Mouse (Mus musculus) limb, embryonic 12.5 days (tissue): ENCODE data around the gene Gart. TPM values are rescaled to one million over a fixed set of nuclear protein-coding genes. Genes with fewer than 3 reads are reported as not detected.
A peak's percentile ranks its signal among the peaks of the same experiment; 100 is the strongest.

Experiments
- ATAC-seq: fragments of 200-750 bp; cut with Nextera tagmentation; 2 replicates; pipeline ENCODE4 v1.8.0; 2017; ENCODE audit warnings: low read depth, moderate TSS enrichment; ENCODE audit not compliant: insufficient number of reproducible peaks, insufficient read depth, low FRiP score, low TSS enrichment
- H3K27ac ChIP-seq: fragments of 300-500 bp; sonication (generic); 2 replicates; pipeline ENCODE4 v1.5.1; 2016; ENCODE audit warnings: mild to moderate bottlenecking, moderate library complexity
- H3K27me3 ChIP-seq: fragments of 300-500 bp; sonication (generic); 2 replicates; pipeline ENCODE4 v1.6.1; 2016; ENCODE audit warnings: mild to moderate bottlenecking, moderate library complexity
- H3K36me3 ChIP-seq: fragments of 300-500 bp; sonication (generic); 2 replicates; pipeline ENCODE4 v1.6.1; 2016; ENCODE audit warnings: mild to moderate bottlenecking, moderate library complexity
- H3K4me1 ChIP-seq: fragments of 300-500 bp; sonication (generic); replicated peaks from 2 replicates; pipeline ENCODE4 v1.6.1; 2016
- H3K4me2 ChIP-seq: fragments of 300-500 bp; sonication (generic); 2 replicates; pipeline ENCODE4 v1.6.1; 2016; ENCODE audit warnings: mild to moderate bottlenecking, moderate library complexity
- H3K4me3 ChIP-seq: fragments of 300-500 bp; sonication (generic); replicated peaks from 2 replicates; pipeline ENCODE4 v1.5.1; 2016; ENCODE audit warnings: mild to moderate bottlenecking
- H3K9ac ChIP-seq: fragments of 300-500 bp; sonication (generic); replicated peaks from 2 replicates; pipeline ENCODE4 v1.6.1; 2016; ENCODE audit warnings: mild to moderate bottlenecking, moderate library complexity
- H3K9me3 ChIP-seq: fragments of 300-500 bp; sonication (generic); 2 replicates; pipeline ENCODE4 v1.6.1; 2016; ENCODE audit warnings: mild to moderate bottlenecking, moderate library complexity
- WGBS: fragments of 180-500 bp; shearing (Covaris S2); methylation state at CpG from one replicate; pipeline ENCODE4 v1.1.7; 2016; 5-methylcytosine and 5-hydroxymethylcytosine counted together
- polyA plus RNA-seq: library from polyadenylated mRNA; unstranded; fragments of >200 nt; fragmentation: Nextera tagmentation; extraction: Ambion mirVana; gene quantifications from 2 replicates; pipeline ENCODE4 v1.2.1, GENCODE M21; 2016

Gene Gart
- polyA plus RNA-seq, 1 experiment from 2014 or later = 126 TPM

GRCm38 (mm10) chr16:91606958-91607357, 39.8 kb downstream of the Gart start:
- no peaks in the 10 kb centered on the region for H3K4me1 ChIP-seq
- no peak for ATAC-seq
- no peaks in the 10 kb centered on the region for H3K36me3 ChIP-seq
- WGBS = 90% methylated on average over 8 of the region's 8 CpGs
- no peak overlapping the region for H3K9ac ChIP-seq
- no peak overlapping the region for H3K27ac ChIP-seq
- H3K27me3 ChIP-seq = no peaks in the 10 kb centered on the region
- H3K4me2 ChIP-seq = no peak overlapping the region
- no peak overlapping the region for H3K4me3 ChIP-seq
- H3K9me3 ChIP-seq = no peaks in the 10 kb centered on the region

- no peaks in the 10 kb centered on the region for H3K9me3 ChIP-seq
- no peak overlapping the region for H3K4me3 ChIP-seq
- H3K9ac ChIP-seq = no peak overlapping the region
- no peak for ATAC-seq
- 0 out of 2 replicates have a peak, but pooled peaks cover 6% of the 10 kb centered on the region for H3K4me1 ChIP-seq
- H3K36me3 ChIP-seq = no peaks in the 10 kb centered on the region
- no peak overlapping the region for H3K4me2 ChIP-seq
- WGBS = 63% methylated on average over 6 of the region's 6 CpGs
- H3K27ac ChIP-seq = no peak overlapping the region
- no peaks in the 10 kb centered on the region for H3K27me3 ChIP-seq
These were observed 41.6 kb downstream of the Gart start for GRCm38 (mm10) chr16:91605156-91605555.

- Histone ChIP-seq H3K4me1 (peaks cover 10% of the 10 kb centered on the region; the same call in 1 of the 2 replicates), H3K27me3 (peaks cover 11% of the 10 kb centered on the region; the same call in 1 of the 2 replicates), H3K4me2 (no peak overlapping the region), H3K36me3 (no peaks in the 10 kb centered on the region), H3K27ac (no peak overlapping the region), H3K9me3 (no peaks in the 10 kb centered on the region), H3K9ac (no peak overlapping the region), H3K4me3 (no peak overlapping the region)
- no peak for ATAC-seq
- 39% methylated on average over 9 of the region's 9 CpGs for WGBS
These were observed 45.1 kb downstream of the Gart start for GRCm38 (mm10) chr16:91601693-91602092.

GRCm38 (mm10) chr16:91601081-91601480, 45.7 kb downstream of the Gart start:
- no peaks in the 10 kb centered on the region for H3K36me3 ChIP-seq
- no peak overlapping the region for H3K4me2 ChIP-seq
- no peak overlapping the region for H3K4me3 ChIP-seq
- no peak for ATAC-seq
- H3K9me3 ChIP-seq = no peaks in the 10 kb centered on the region
- peaks cover 15% of the 10 kb centered on the region; the same call in 1 of the 2 replicates for H3K4me1 ChIP-seq
- H3K9ac ChIP-seq = no peak overlapping the region
- H3K27ac ChIP-seq = no peak overlapping the region
- peaks cover 11% of the 10 kb centered on the region; the same call in 1 of the 2 replicates for H3K27me3 ChIP-seq
- WGBS = 29% methylated on average over 4 of the region's 4 CpGs

GRCm38 (mm10) chr16:91599242-91599641, 47.5 kb downstream of the Gart start:
- H3K27me3 ChIP-seq = peaks cover 17% of the 10 kb centered on the region
- H3K9me3 ChIP-seq = no peaks in the 10 kb centered on the region
- peaks cover 5% of the 10 kb centered on the region; the same call in 1 of the 2 replicates for H3K36me3 ChIP-seq
- ATAC-seq = no peak
- H3K4me2 ChIP-seq = no peak overlapping the region
- no peak overlapping the region for H3K9ac ChIP-seq
- no peak overlapping the region for H3K4me3 ChIP-seq
- H3K27ac ChIP-seq = no peak overlapping the region
- H3K4me1 ChIP-seq = peaks cover 15% of the 10 kb centered on the region; the same call in 1 of the 2 replicates

- H3K4me2 ChIP-seq = peak within 1 kb of the TSS; percentile 95
- H3K4me3 ChIP-seq = peak within 1 kb of the TSS; percentile 83
- H3K9ac ChIP-seq = peak within 1 kb of the TSS; percentile 80
- H3K27ac ChIP-seq = 0 out of 2 replicates have a peak within 1 kb of the TSS, but pooled peaks have one; percentile 35
- peak; percentile 98 for ATAC-seq
- peaks cover 7% of the 10 kb centered on the region for H3K36me3 ChIP-seq
- peaks cover 15% of the 10 kb centered on the region; the same call in 1 of the 2 replicates for H3K4me1 ChIP-seq
- peaks cover 17% of the 10 kb centered on the region for H3K27me3 ChIP-seq
- H3K9me3 ChIP-seq = no peaks in the 10 kb centered on the region
- under 1% methylated on average over 34 of the region's 34 CpGs for WGBS
These were observed 49.1 kb downstream of the Gart start, which contains the start of gene Tmem50b for GRCm38 (mm10) chr16:91597672-91598010. Tmem50b (minus strand) TSS chr16:91597800.

GRCm38 (mm10) chr16:91596779-91597671, 49.7 kb downstream of the Gart start:
- H3K4me3 ChIP-seq = peak overlapping the region; percentile 83
- H3K27ac ChIP-seq = 0 out of 2 replicates have a peak overlapping the region, but pooled peaks have one; percentile 35
- WGBS = under 1% methylated on average over 75 of the region's 75 CpGs
- peak overlapping the region; percentile 80 for H3K9ac ChIP-seq
- ATAC-seq = peak; percentile 54; the same call in 1 of the 2 replicates
- H3K9me3 ChIP-seq = no peaks in the 10 kb centered on the region
- H3K4me2 ChIP-seq = peak overlapping the region; percentile 95
- H3K36me3 ChIP-seq = peaks cover 10% of the 10 kb centered on the region
- peaks cover 17% of the 10 kb centered on the region for H3K27me3 ChIP-seq
- peaks cover 20% of the 10 kb centered on the region for H3K4me1 ChIP-seq

- 17% methylated on average over 9 of the region's 9 CpGs for WGBS
- no peak overlapping the region for H3K9ac ChIP-seq
These were observed 50.4 kb downstream of the Gart start for GRCm38 (mm10) chr16:91596397-91596778.

GRCm38 (mm10) chr16:91595076-91595475, 51.7 kb downstream of the Gart start:
- Histone ChIP-seq H3K4me3 (no peak overlapping the region), H3K4me1 (peaks cover 16% of the 10 kb centered on the region), H3K27me3 (peaks cover 17% of the 10 kb centered on the region), H3K9me3 (no peaks in the 10 kb centered on the region), H3K36me3 (peaks cover 20% of the 10 kb centered on the region), H3K27ac (no peak overlapping the region), H3K9ac (no peak overlapping the region), H3K4me2 (no peak overlapping the region)
- no peak for ATAC-seq
- WGBS = 72% methylated on average over 6 of the region's 6 CpGs

More at GRCm38 (mm10) chr16:91596397-91596778, 50.4 kb downstream of the Gart start:
- Histone ChIP-seq H3K27ac (no peak overlapping the region), H3K4me3 (peak overlapping the region; percentile 83), H3K36me3 (peaks cover 17% of the 10 kb centered on the region), H3K4me2 (peak overlapping the region; percentile 95), H3K9me3 (no peaks in the 10 kb centered on the region), H3K27me3 (peaks cover 17% of the 10 kb centered on the region), H3K4me1 (peaks cover 20% of the 10 kb centered on the region)
- no peak for ATAC-seq

GRCm38 (mm10) chr16:91593262-91593661, 53.5 kb downstream of the Gart start:
- peaks cover 6% of the 10 kb centered on the region for H3K27me3 ChIP-seq
- no peak overlapping the region for H3K4me3 ChIP-seq
- H3K27ac ChIP-seq = no peak overlapping the region
- no peak overlapping the region for H3K9ac ChIP-seq
- H3K36me3 ChIP-seq = peaks cover 20% of the 10 kb centered on the region
- WGBS = 59% methylated on average over 3 of the region's 3 CpGs
- ATAC-seq = no peak
- no peaks in the 10 kb centered on the region for H3K9me3 ChIP-seq
- H3K4me1 ChIP-seq = peaks cover 16% of the 10 kb centered on the region
- H3K4me2 ChIP-seq = no peak overlapping the region

GRCm38 (mm10) chr16:91592162-91592561, 54.6 kb downstream of the Gart start:
- Histone ChIP-seq H3K4me2 (no peak overlapping the region), H3K4me3 (no peak overlapping the region), H3K27ac (no peak overlapping the region), H3K27me3 (peaks cover 6% of the 10 kb centered on the region), H3K36me3 (peaks cover 20% of the 10 kb centered on the region), H3K9me3 (no peaks in the 10 kb centered on the region), H3K4me1 (peaks cover 16% of the 10 kb centered on the region), H3K9ac (no peak overlapping the region)
- 67% methylated on average over 8 of the region's 8 CpGs for WGBS
- no peak for ATAC-seq
